Mouse (Mus musculus) spleen, adult 2 months (tissue): ENCODE measurements around the gene Tmem178.

Source experiments
- CTCF ChIP-seq: fragments of 200-500 bp; IDR thresholded peaks from 2 replicates; pipeline ENCODE4 v1.5.1; 2011; ENCODE audit warnings: mild to moderate bottlenecking, inconsistent platforms; ENCODE audit not compliant: insufficient read depth, insufficient read length, insufficient replicate concordance; ENCODE audit errors: extremely low read depth
- POLR2A ChIP-seq: fragments of 200-500 bp; IDR thresholded peaks from 2 replicates; pipeline ENCODE4 v1.6.1; 2011; ENCODE audit warnings: low read depth, low read length, inconsistent platforms

DNA sequence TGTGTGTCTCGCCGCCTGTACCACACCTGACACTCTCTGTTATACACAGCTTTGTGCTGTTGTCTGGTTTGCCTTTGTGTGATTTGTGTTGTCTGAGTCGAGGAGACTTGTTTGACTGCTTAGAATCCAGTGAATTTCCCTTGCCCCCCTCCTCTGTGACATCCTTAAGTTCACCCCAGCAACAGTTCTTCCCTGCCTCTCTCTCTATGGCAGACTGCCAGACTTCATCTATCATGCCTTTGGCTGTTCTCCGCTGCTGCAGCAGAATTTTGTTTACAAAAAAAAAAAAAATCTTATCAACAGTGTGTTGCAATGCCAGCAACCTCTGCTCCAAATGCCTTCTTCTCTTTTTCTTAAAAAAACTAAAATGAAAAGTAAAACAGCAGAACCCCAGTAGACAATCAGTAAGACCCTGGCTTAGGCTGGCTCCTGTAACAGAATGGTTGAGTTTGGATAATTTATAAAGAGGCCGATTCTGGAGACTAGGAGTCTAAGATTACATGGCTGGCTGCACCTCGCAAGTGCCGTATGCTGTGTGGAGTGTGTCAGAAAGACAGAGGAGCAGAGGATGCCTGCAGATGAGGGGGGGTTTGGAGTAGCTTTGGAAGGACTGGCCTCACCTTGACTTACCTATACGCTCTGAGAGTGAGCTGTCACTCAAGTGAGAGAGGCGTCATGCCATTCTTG is 44.8 kb upstream of the Tmem178 start:
- TF ChIP-seq CTCF (no peak), POLR2A (no peak)
